22 mouse cellular contexts compared by ENCODE assay signal in the genomic region with DNA sequence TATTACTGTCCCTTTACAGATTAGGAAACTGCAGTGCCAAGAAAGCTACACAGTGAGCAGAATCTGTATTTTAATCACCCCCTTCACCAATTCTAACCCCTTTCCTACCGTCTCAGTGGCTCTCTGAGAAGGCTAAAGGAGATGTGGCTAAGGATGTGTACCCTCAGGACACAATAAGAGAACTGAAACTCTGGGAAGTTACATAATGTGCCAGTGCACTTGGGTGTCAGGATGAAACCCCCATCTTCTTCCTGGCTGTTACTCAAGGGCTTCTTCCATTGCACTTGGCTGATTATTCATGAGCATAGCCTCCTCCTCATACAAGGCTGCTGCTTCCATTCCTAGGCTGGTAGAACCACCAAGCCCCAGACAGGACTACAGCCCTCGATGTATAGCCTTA. TPM values are rescaled to one million over a fixed set of nuclear protein-coding genes. Genes with fewer than 3 reads are reported as not detected.
"Had no signal": no experiment of that assay in that cellular context is flagged by ENCODE, and none has a peak within 500 bp of the region (broad histone marks: within the 10 kb centered on the region; RNA-seq: fewer than 3 reads in every experiment).

No protein-coding gene starts in this region.

- H3K4me1 ChIP-seq: intestine, embryonic 15.5 days; kidney, embryonic 15.5 days; liver, embryonic 12.5 days; liver, embryonic 15.5 days; lung, embryonic 15.5 days; neural tube, embryonic 13.5 days; stomach, embryonic 15.5 days had no signal

- H3K27ac ChIP-seq: intestine, embryonic 15.5 days; kidney, embryonic 15.5 days; liver, embryonic 12.5 days; liver, embryonic 15.5 days; lung, embryonic 15.5 days; macrophage; neural tube, embryonic 13.5 days; stomach, embryonic 15.5 days had no signal

- H3K27me3 ChIP-seq: intestine, embryonic 15.5 days; kidney, embryonic 15.5 days; liver, embryonic 12.5 days; liver, embryonic 15.5 days; lung, embryonic 15.5 days; neural tube, embryonic 13.5 days; stomach, embryonic 15.5 days had no signal

- H3K4me3 ChIP-seq: intestine, embryonic 15.5 days; kidney, embryonic 15.5 days; liver, embryonic 12.5 days; liver, embryonic 15.5 days; lung, embryonic 15.5 days; myocyte; neural tube, embryonic 13.5 days; stomach, embryonic 15.5 days had no signal

- H3K9ac ChIP-seq: intestine, embryonic 15.5 days; kidney, embryonic 15.5 days; liver, embryonic 12.5 days; liver, embryonic 15.5 days; lung, embryonic 15.5 days; neural tube, embryonic 13.5 days; stomach, embryonic 15.5 days had no signal

- H3K36me3 ChIP-seq: intestine, embryonic 15.5 days; kidney, embryonic 15.5 days; liver, embryonic 12.5 days; liver, embryonic 15.5 days; lung, embryonic 15.5 days; neural tube, embryonic 13.5 days; stomach, embryonic 15.5 days had no signal

- ATAC-seq: intestine, embryonic 15.5 days; liver, embryonic 12.5 days had no signal

- DNase-seq: kidney, adult 11 months; kidney, adult 8-10 months; kidney, postnatal 10 days; kidney, postnatal 36 days; lung, adult 18-20 months; lung, postnatal 10 days; midbrain, embryonic 14.5 days; retina, postnatal 1 day; right cerebral cortex, postnatal 25 days; spleen, adult 18-20 months; thymus, adult 18-20 months; thymus, postnatal 4 days had no signal

RNA-seq across cellular contexts. Expression of gene Spon1, which starts 43.8 kb away (rescaled TPM):
- total RNA-seq: megakaryocyte-erythroid progenitor cell, adult 5-6 weeks had no signal
- polyA plus RNA-seq: macrophage had no signal
